Mouse (Mus musculus) ES-Bruce4 (cell line): ENCODE measurements at regions not wholly inside any gene's neighbourhood (a gene's known extent, or its start where the extent isn't known, plus 50 kb on each side); places are given as distances from the start of the nearest gene placed in this dataset.

ENCODE experiments used
- H3K27ac ChIP-seq: 2 replicates; pipeline ENCODE4 v1.5.1; 2012; ENCODE audit warnings: low read length, inconsistent platforms; ENCODE audit not compliant: insufficient read depth
- H3K27me3 ChIP-seq: 2 replicates; pipeline ENCODE4 v1.6.1; 2012; ENCODE audit warnings: mild to moderate bottlenecking, low read length, inconsistent platforms; ENCODE audit not compliant: control insufficient read depth, poor library complexity, insufficient read depth, severe bottlenecking
- H3K36me3 ChIP-seq: 2 replicates; pipeline ENCODE4 v1.6.1; 2012; ENCODE audit warnings: inconsistent platforms, mild to moderate bottlenecking, low read length, moderate library complexity; ENCODE audit not compliant: control insufficient read depth, poor library complexity, insufficient read depth, severe bottlenecking
- H3K4me1 ChIP-seq: one replicate; pipeline ENCODE4 v1.8.1; 2011; ENCODE audit warnings: low read length; ENCODE audit not compliant: control insufficient read depth, insufficient read depth
- H3K4me3 ChIP-seq: 2 replicates; pipeline ENCODE4 v1.5.1; 2011; ENCODE audit warnings: low read depth, mild to moderate bottlenecking, low read length
- H3K9ac ChIP-seq: 2 replicates; pipeline ENCODE4 v1.6.1; 2012; ENCODE audit warnings: low read depth, mild to moderate bottlenecking, inconsistent platforms; ENCODE audit not compliant: poor library complexity, severe bottlenecking
- H3K9me3 ChIP-seq: replicated peaks from 2 replicates; pipeline ENCODE4 v1.6.1; 2012; ENCODE audit warnings: mild to moderate bottlenecking, low read length, inconsistent platforms; ENCODE audit not compliant: control insufficient read depth, poor library complexity, insufficient read depth, severe bottlenecking
- CTCF ChIP-seq: IDR thresholded peaks from one replicate; pipeline ENCODE4 v1.8.1; 2011; ENCODE audit warnings: low read depth, low read length
- EP300 ChIP-seq: IDR thresholded peaks from 2 replicates; pipeline ENCODE4 v1.6.1; 2011; ENCODE audit warnings: low read depth, low read length; ENCODE audit not compliant: insufficient read depth
- POLR2A ChIP-seq: IDR thresholded peaks from one replicate; pipeline ENCODE4 v1.8.1; 2011; ENCODE audit warnings: low read length; ENCODE audit not compliant: insufficient read depth

- no peak overlapping the region for H3K9ac ChIP-seq
- H3K4me3 ChIP-seq = no peak overlapping the region
- H3K27me3 ChIP-seq = no peaks in the 10 kb centered on the region
- no peak for TF ChIP-seq EP300
- no peak for TF ChIP-seq POLR2A
- no peaks in the 10 kb centered on the region for H3K4me1 ChIP-seq
- no peak overlapping the region for H3K27ac ChIP-seq
- H3K9me3 ChIP-seq = no peaks in the 10 kb centered on the region
- no peaks in the 10 kb centered on the region for H3K36me3 ChIP-seq
Measured at GRCm38 (mm10) chr5:45062567-45062966, 263.1 kb upstream of the Ldb2 start.

- Histone ChIP-seq H3K36me3 (no peaks in the 10 kb centered on the region), H3K9me3 (peaks cover 2% of the 10 kb centered on the region; the same call in 1 of the 2 replicates), H3K27ac (no peak overlapping the region), H3K4me1 (no peaks in the 10 kb centered on the region), H3K4me3 (no peak overlapping the region), H3K27me3 (no peaks in the 10 kb centered on the region), H3K9ac (no peak overlapping the region)
- TF ChIP-seq CTCF = no peak
- no peak for TF ChIP-seq EP300
- TF ChIP-seq POLR2A = no peak
Measured at GRCm38 (mm10) chr5:45055276-45055959, 255.9 kb upstream of the Ldb2 start.

- H3K27ac ChIP-seq = no peak overlapping the region
- TF ChIP-seq EP300 = no peak
- no peak for TF ChIP-seq CTCF
- no peak for TF ChIP-seq POLR2A
- H3K4me3 ChIP-seq = no peak overlapping the region
- no peak overlapping the region for H3K9ac ChIP-seq
- no peaks in the 10 kb centered on the region for H3K27me3 ChIP-seq
- H3K9me3 ChIP-seq = no peaks in the 10 kb centered on the region
- H3K4me1 ChIP-seq = no peaks in the 10 kb centered on the region
- no peaks in the 10 kb centered on the region for H3K36me3 ChIP-seq
Measured at GRCm38 (mm10) chr5:45049410-45049809, 249.9 kb upstream of the Ldb2 start.

GRCm38 (mm10) chr5:45042914-45043313 lies 243.4 kb upstream of the Ldb2 start:
- no peak for TF ChIP-seq EP300
- TF ChIP-seq CTCF = no peak
- no peak for TF ChIP-seq POLR2A
- no peak overlapping the region for H3K9ac ChIP-seq
- H3K36me3 ChIP-seq = no peaks in the 10 kb centered on the region
- H3K27me3 ChIP-seq = no peaks in the 10 kb centered on the region
- no peaks in the 10 kb centered on the region for H3K4me1 ChIP-seq
- no peak overlapping the region for H3K4me3 ChIP-seq
- no peaks in the 10 kb centered on the region for H3K9me3 ChIP-seq
- H3K27ac ChIP-seq = no peak overlapping the region

GRCm38 (mm10) chr5:45036430-45036829 lies 236.9 kb upstream of the Ldb2 start:
- Histone ChIP-seq H3K9ac (no peak overlapping the region), H3K9me3 (no peaks in the 10 kb centered on the region), H3K4me3 (no peak overlapping the region), H3K36me3 (no peaks in the 10 kb centered on the region), H3K27ac (no peak overlapping the region), H3K4me1 (no peaks in the 10 kb centered on the region), H3K27me3 (no peaks in the 10 kb centered on the region)
- TF ChIP-seq POLR2A (no peak), CTCF (no peak)

GRCm38 (mm10) chr5:45033146-45033545 lies 233.7 kb upstream of the Ldb2 start:
- Histone ChIP-seq H3K4me1 (no peaks in the 10 kb centered on the region), H3K36me3 (no peaks in the 10 kb centered on the region), H3K9ac (no peak overlapping the region), H3K4me3 (no peak overlapping the region), H3K9me3 (no peaks in the 10 kb centered on the region), H3K27ac (no peak overlapping the region), H3K27me3 (no peaks in the 10 kb centered on the region)
- TF ChIP-seq CTCF = no peak

GRCm38 (mm10) chr5:45027876-45028275 lies 228.4 kb upstream of the Ldb2 start:
- Histone ChIP-seq H3K4me1 (no peaks in the 10 kb centered on the region), H3K4me3 (no peak overlapping the region), H3K27ac (no peak overlapping the region), H3K36me3 (no peaks in the 10 kb centered on the region), H3K9me3 (no peaks in the 10 kb centered on the region), H3K9ac (no peak overlapping the region), H3K27me3 (no peaks in the 10 kb centered on the region)
- TF ChIP-seq POLR2A (no peak), CTCF (no peak), EP300 (no peak)
